Comparison of ENCODE assay signal across 30 mouse cellular contexts in the genomic region with DNA sequence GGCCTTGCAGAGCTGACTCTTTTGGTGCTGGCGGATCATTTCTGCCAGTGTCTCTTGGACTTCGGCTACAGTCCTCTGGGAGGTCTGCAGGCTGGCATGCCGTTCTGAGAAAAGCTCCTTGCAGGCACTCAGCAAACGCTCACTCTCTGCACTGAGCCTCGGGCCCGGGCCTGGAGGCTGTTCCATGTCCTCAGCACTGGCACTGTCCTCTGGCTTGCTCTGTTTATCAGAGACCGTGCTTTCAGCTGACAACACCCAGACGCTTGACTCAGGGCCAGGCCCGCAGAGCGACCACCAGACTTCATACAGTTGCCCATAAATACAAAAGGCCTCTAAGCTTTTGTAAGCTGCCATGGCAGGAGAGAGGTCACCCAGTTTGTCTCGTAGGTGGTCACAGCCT. TPM values are rescaled to one million over a fixed set of nuclear protein-coding genes. Genes with fewer than 3 reads are reported as not detected.
A peak's percentile ranks its signal among the peaks of the same experiment; 100 is the strongest.
DNase-seq lines count a peak whose midpoint lies in the region; ATAC-seq and TF ChIP-seq lines count a peak whose summit lies in the region.
"Had no signal": no experiment of that assay in that cellular context is flagged by ENCODE, and none has a peak within 500 bp of the region (broad histone marks: within the 10 kb centered on the region; RNA-seq: fewer than 3 reads in every experiment).

No protein-coding gene starts in this region.

- H3K4me2 ChIP-seq in heart, embryonic 16.5 days (ENCODE audit: low read depth, low read length), result no peak overlapping the region
- no peak overlapping the region for H3K4me2 ChIP-seq in lung, embryonic 16.5 days (ENCODE audit: low read depth, low read length)
- H3K4me2 ChIP-seq: embryonic facial prominence, embryonic 15.5 days; hindbrain, embryonic 15.5 days; intestine, embryonic 15.5 days; liver, embryonic 15.5 days; midbrain, embryonic 13.5 days had no signal

- peaks cover 96% of the 10 kb centered on the region for H3K36me3 ChIP-seq in heart, embryonic 10.5 days
- H3K36me3 ChIP-seq in heart, adult 2 months (ENCODE audit: control insufficient read depth, insufficient read depth, low read length), result no peaks in the 10 kb centered on the region; the same call in 1 of the 2 replicates
- H3K36me3 ChIP-seq in heart, embryonic 16.5 days (ENCODE audit: control insufficient read depth, insufficient read depth), result peaks cover 33% of the 10 kb centered on the region
- H3K36me3 ChIP-seq in lung, embryonic 16.5 days (ENCODE audit: control insufficient read depth, insufficient read depth, low read length), result peaks cover 25% of the 10 kb centered on the region

- H3K27ac ChIP-seq in heart, embryonic 10.5 days, result peak overlapping the region; percentile 42; the same call in 1 of the 2 replicates
- no peak overlapping the region for H3K27ac ChIP-seq in heart, adult 2 months
- H3K27ac ChIP-seq in heart, embryonic 16.5 days (ENCODE audit: low read length), result peak overlapping the region; percentile 83
- peak overlapping the region; percentile 13; the same call in 1 of the 2 replicates for H3K27ac ChIP-seq in lung, embryonic 16.5 days (ENCODE audit: low read length)
- H3K27ac ChIP-seq: embryonic facial prominence, embryonic 15.5 days; hindbrain, embryonic 15.5 days; intestine, embryonic 15.5 days; left cerebral cortex, adult 2 months; limb, embryonic 10.5 days; liver, embryonic 15.5 days; midbrain, embryonic 13.5 days had no signal

- peak; percentile 40 for DNase-seq in adrenal gland, postnatal 10 days
- no peak for DNase-seq in adrenal gland, postnatal 4 days (ENCODE audit: low spot score in 2 of 2)
- no peak for DNase-seq in heart, embryonic 10.5 days (ENCODE audit: low spot score)
- no peak for DNase-seq in heart, adult 2 months
- no peak for DNase-seq in heart, postnatal 25 days (ENCODE audit: low spot score)
- no peak for DNase-seq in lung, postnatal 25 days (ENCODE audit: low spot score)
- DNase-seq: cerebellum, adult 18-20 months; kidney, adult 8-10 months; kidney, postnatal 10 days; liver had no signal

- TF ChIP-seq POLR2A in heart, adult 2 months (IDR thresholded peaks at IDR 0.05; ENCODE audit: insufficient read depth, low read depth, low read length), result no peak

- peaks cover 6% of the 10 kb centered on the region; the same call in 1 of the 2 replicates for H3K4me1 ChIP-seq in heart, embryonic 10.5 days
- H3K4me1 ChIP-seq in heart, adult 2 months (ENCODE audit: control insufficient read depth, insufficient read depth, low read length), result peaks cover 3% of the 10 kb centered on the region; the same call in 1 of the 2 replicates
- peaks cover 27% of the 10 kb centered on the region for H3K4me1 ChIP-seq in heart, embryonic 16.5 days (ENCODE audit: control insufficient read depth, insufficient read depth, low read length)
- no peaks in the 10 kb centered on the region for H3K4me1 ChIP-seq in lung, embryonic 16.5 days (replicated peaks; ENCODE audit: control insufficient read depth, insufficient read depth, low read length)
- H3K4me1 ChIP-seq: embryonic facial prominence, embryonic 15.5 days; hindbrain, embryonic 15.5 days; intestine, embryonic 15.5 days; limb, embryonic 10.5 days had no signal

- no peak for TF ChIP-seq CTCF in heart, adult 2 months (IDR thresholded peaks at IDR 0.05)

- ATAC-seq in heart, embryonic 16.5 days (replicated peaks; ENCODE audit: extremely low read depth, insufficient read depth, low FRiP score), result peak; percentile 64; the same call in 1 of the 2 replicates
- peak; percentile 58; the same call in 1 of the 2 replicates for ATAC-seq in lung, embryonic 16.5 days (ENCODE audit: low read depth)
- ATAC-seq: activated CD4-positive, CD25-positive, alpha-beta regulatory T cell, adult 4 months; forebrain, embryonic 14.5 days; intestine, embryonic 15.5 days; lung, postnatal 0 days; midbrain, embryonic 13.5 days had no signal

- H3K27me3 ChIP-seq in heart, embryonic 10.5 days (ENCODE audit: insufficient read depth, poor library complexity, severe bottlenecking), result no peaks in the 10 kb centered on the region
- no peaks in the 10 kb centered on the region for H3K27me3 ChIP-seq in heart, adult 2 months (ENCODE audit: control insufficient read depth, insufficient read depth, low read length)
- no peaks in the 10 kb centered on the region for H3K27me3 ChIP-seq in heart, embryonic 16.5 days (ENCODE audit: control insufficient read depth, insufficient read depth, low read length)
- H3K27me3 ChIP-seq in lung, embryonic 16.5 days (ENCODE audit: control insufficient read depth, insufficient read depth, low read depth, low read length), result no peaks in the 10 kb centered on the region
- H3K27me3 ChIP-seq: embryonic facial prominence, embryonic 15.5 days; hindbrain, embryonic 15.5 days; intestine, embryonic 15.5 days; liver, embryonic 15.5 days; megakaryocyte, embryonic 14.5 days; midbrain, embryonic 13.5 days had no signal

- H3K9me3 ChIP-seq in heart, embryonic 10.5 days, result no peaks in the 10 kb centered on the region
- H3K9me3 ChIP-seq in heart, embryonic 16.5 days (replicated peaks; ENCODE audit: control insufficient read depth, low read length), result no peaks in the 10 kb centered on the region
- H3K9me3 ChIP-seq in lung, embryonic 16.5 days (ENCODE audit: control insufficient read depth, low read length), result no peaks in the 10 kb centered on the region
- H3K9me3 ChIP-seq: embryonic facial prominence, embryonic 15.5 days; hindbrain, embryonic 15.5 days; intestine, embryonic 15.5 days; limb, embryonic 10.5 days; liver, embryonic 15.5 days; megakaryocyte, embryonic 14.5 days; midbrain, embryonic 13.5 days had no signal

- intact Hi-C loops in heart, adult 2 months (cut with DNase I), result no loop called here
- intact Hi-C loops in heart, postnatal 25 days (cut with DNase I), result no loop called here

- WGBS in heart, embryonic 10.5 days, result 61% methylated on average over 11 of the region's 11 CpGs
- WGBS in heart, adult 2 months, result 46% methylated on average over 11 of the region's 11 CpGs
- 29% methylated on average over 11 of the region's 11 CpGs for WGBS in heart, embryonic 16.5 days
- WGBS in lung, embryonic 16.5 days, result 61% methylated on average over 11 of the region's 11 CpGs

- H3K79me2 ChIP-seq in heart, adult 2 months (replicated peaks; ENCODE audit: control insufficient read depth, insufficient read depth, low read length), result no peaks in the 10 kb centered on the region

- TF ChIP-seq EP300 in heart, adult 2 months (IDR thresholded peaks at IDR 0.05; ENCODE audit: insufficient read depth, low read depth, low read length), result no peak

- no peak overlapping the region for H3K4me3 ChIP-seq in heart, embryonic 10.5 days
- no peak overlapping the region for H3K4me3 ChIP-seq in heart, adult 2 months
- H3K4me3 ChIP-seq in heart, embryonic 16.5 days (ENCODE audit: low read length), result no peak overlapping the region
- no peak overlapping the region for H3K4me3 ChIP-seq in lung, embryonic 16.5 days (ENCODE audit: low read length)
- H3K4me3 ChIP-seq: embryonic facial prominence, embryonic 15.5 days; hindbrain, embryonic 15.5 days; intestine, embryonic 15.5 days; left cerebral cortex, adult 2 months; limb, embryonic 10.5 days; liver, embryonic 15.5 days; megakaryocyte, embryonic 14.5 days; midbrain, embryonic 13.5 days had no signal

- no peak overlapping the region for H3K9ac ChIP-seq in heart, adult 2 months (ENCODE audit: low read depth, low read length)
- H3K9ac ChIP-seq in heart, embryonic 16.5 days (ENCODE audit: low read length), result peak overlapping the region; percentile 31; the same call in 1 of the 2 replicates
- no peak overlapping the region; the same call in 1 of the 2 replicates for H3K9ac ChIP-seq in lung, embryonic 16.5 days (ENCODE audit: low read length)
- H3K9ac ChIP-seq: embryonic facial prominence, embryonic 15.5 days; hindbrain, embryonic 15.5 days; intestine, embryonic 15.5 days; liver, embryonic 15.5 days; midbrain, embryonic 13.5 days had no signal

RNA-seq across cellular contexts. Expression of a gene that starts 21.1 kb away (rescaled TPM):
- 10 to 100 TPM; 42.9 to 49.3 TPM for total RNA-seq in adrenal gland, postnatal 10 days (2021)
- total RNA-seq in adrenal gland, postnatal 4 days (2021), result 10 to 100 TPM; 56.0 to 57.3 TPM
- 80.7 and 84.7 TPM in 2 replicates for polyA plus RNA-seq in heart, embryonic 10.5 days (2016; fragmentation: Nextera tagmentation; extraction: Ambion mirVana)
- 10 to 100 TPM; 35.5 to 36.4 TPM for total RNA-seq in heart, adult 2 months (2021)
- 43.0 and 76.2 TPM in 2 replicates for polyA plus RNA-seq in heart, adult 2 months (2012; rRNA removed)
- polyA plus RNA-seq in heart, embryonic 16.5 days (2015; fragmentation: Nextera tagmentation; extraction: Ambion mirVana), result 79.9 and 91.3 TPM in 2 replicates
- total RNA-seq in heart, postnatal 25 days (2021), result 10 to 100 TPM; 36.0 to 36.4 TPM
- polyA plus RNA-seq in lung, embryonic 16.5 days (2015; fragmentation: Nextera tagmentation; extraction: Ambion mirVana), result 87.2 and 98.8 TPM in 2 replicates

RNA-seq across cellular contexts. Expression of a gene that starts 32.1 kb away (rescaled TPM):
- not detected for total RNA-seq in adrenal gland, postnatal 10 days (2021)
- under 1 TPM; 0.20 TPM for total RNA-seq in adrenal gland, postnatal 4 days (2021)
- polyA plus RNA-seq in heart, embryonic 10.5 days (2016; fragmentation: Nextera tagmentation; extraction: Ambion mirVana), result not detected in 2 replicates
- total RNA-seq in heart, adult 2 months (2021), result not detected
- polyA plus RNA-seq in heart, adult 2 months (2012; rRNA removed), result 0.44 TPM in 1 of 2 replicates, not detected in the other
- polyA plus RNA-seq in heart, embryonic 16.5 days (2015; fragmentation: Nextera tagmentation; extraction: Ambion mirVana), result not detected in 2 replicates
- total RNA-seq in heart, postnatal 25 days (2021), result not detected
- polyA plus RNA-seq in lung, embryonic 16.5 days (2015; fragmentation: Nextera tagmentation; extraction: Ambion mirVana), result not detected in 2 replicates
- total RNA-seq: common myeloid progenitor, adult 5-6 weeks; gastrocnemius, adult 8-10 months; layer of hippocampus, postnatal 10 days; left cerebral cortex, adult 2 months; monocyte, adult 5-6 weeks; neutrophil, adult 5-6 weeks had no signal
- polyA plus RNA-seq: embryonic facial prominence, embryonic 15.5 days; forebrain, embryonic 14.5 days; frontal cortex, adult 2 months; intestine, embryonic 15.5 days; limb, embryonic 10.5 days; liver, embryonic 15.5 days; midbrain, embryonic 13.5 days; stomach, embryonic 16.5 days had no signal

RNA-seq across cellular contexts. Expression of a gene that starts 43.3 kb away (rescaled TPM):
- 10 to 100 TPM; 16.5 to 19.1 TPM for total RNA-seq in adrenal gland, postnatal 10 days (2021)
- 10 to 100 TPM; 19.9 to 26.3 TPM for total RNA-seq in adrenal gland, postnatal 4 days (2021)
- 20.9 and 26.2 TPM in 2 replicates for polyA plus RNA-seq in heart, embryonic 10.5 days (2016; fragmentation: Nextera tagmentation; extraction: Ambion mirVana)
- total RNA-seq in heart, adult 2 months (2021), result 1 to 10 TPM; 9.1 to 9.3 TPM
- 3.2 and 4.7 TPM in 2 replicates for polyA plus RNA-seq in heart, adult 2 months (2012; rRNA removed)
- polyA plus RNA-seq in heart, embryonic 16.5 days (2015; fragmentation: Nextera tagmentation; extraction: Ambion mirVana), result 11.5 and 12.4 TPM in 2 replicates
- total RNA-seq in heart, postnatal 25 days (2021), result 1 to 10 TPM; 8.5 to 8.9 TPM
- 14.7 and 15.1 TPM in 2 replicates for polyA plus RNA-seq in lung, embryonic 16.5 days (2015; fragmentation: Nextera tagmentation; extraction: Ambion mirVana)

RNA-seq across cellular contexts. Expression of a gene that starts 46.4 kb away (rescaled TPM):
- total RNA-seq in adrenal gland, postnatal 10 days (2021), result 10 to 100 TPM; 68.8 to 70.9 TPM
- 10 to 100 TPM; 68.2 to 74.2 TPM for total RNA-seq in adrenal gland, postnatal 4 days (2021)
- 116 and 137 TPM in 2 replicates for polyA plus RNA-seq in heart, embryonic 10.5 days (2016; fragmentation: Nextera tagmentation; extraction: Ambion mirVana)
- total RNA-seq in heart, adult 2 months (2021), result 10 to 100 TPM; 50.7 to 53.9 TPM
- polyA plus RNA-seq in heart, adult 2 months (2012; rRNA removed), result 48.4 and 48.6 TPM in 2 replicates
- 112 TPM in 2 replicates for polyA plus RNA-seq in heart, embryonic 16.5 days (2015; fragmentation: Nextera tagmentation; extraction: Ambion mirVana)
- total RNA-seq in heart, postnatal 25 days (2021), result 10 to 100 TPM; 46.2 to 50.7 TPM
- 108 and 109 TPM in 2 replicates for polyA plus RNA-seq in lung, embryonic 16.5 days (2015; fragmentation: Nextera tagmentation; extraction: Ambion mirVana)
